Mouse (Mus musculus) lung, postnatal 25 days (tissue): Measurements from ENCODE around the gene Fam161b.
"Not testable (repeated sequence)": the region's sequence is repeated elsewhere in the genome, so short reads cannot be mapped to it uniquely, and the experiment has no call there.

Experiments
- DNase-seq: peaks from one replicate; pipeline ENCODE4 v3.0.0; 2022; ENCODE audit warnings: low spot score

Gene Fam161b

GRCm38 (mm10) chr12:84373831-84374481 lies 12.3 kb upstream of the Fam161b start:
- no peak for DNase-seq

- no peak for DNase-seq
These were observed 10.0 kb upstream of the Fam161b start for GRCm38 (mm10) chr12:84371647-84372046.

- DNase-seq, result no peak
These were observed 5.3 kb upstream of the Fam161b start for GRCm38 (mm10) chr12:84366971-84367370.

- DNase-seq, result no peak
These were observed 3.5 kb upstream of the Fam161b start for GRCm38 (mm10) chr12:84365137-84365536.

- no peak for DNase-seq
These were observed 2.7 kb upstream of the Fam161b start for GRCm38 (mm10) chr12:84364291-84364690.

- DNase-seq, result no peak
These were observed 1.2 kb upstream of the Fam161b start for GRCm38 (mm10) chr12:84362872-84363271.

- DNase-seq, result not testable (repeated sequence)
These were observed 2.9 kb downstream of the Fam161b start for GRCm38 (mm10) chr12:84358699-84359098.

- DNase-seq, result peak; percentile 8
These were observed 14.4 kb downstream of the Fam161b start for GRCm38 (mm10) chr12:84347192-84347591.

GRCm38 (mm10) chr12:84336963-84337625 lies 24.5 kb downstream of the Fam161b start:
- no peak for DNase-seq

GRCm38 (mm10) chr12:84327111-84327512 lies 34.5 kb downstream of the Fam161b start:
- DNase-seq, result peak; percentile 24

- peak; percentile 87 for DNase-seq
These were observed 44.7 kb downstream of the Fam161b start, which contains the start of gene Zfp410 for GRCm38 (mm10) chr12:84316721-84317621. Zfp410 (plus strand) TSS chr12:84316852.

GRCm38 (mm10) chr12:84316006-84316405 lies 45.6 kb downstream of the Fam161b start:
- peak; percentile 14 for DNase-seq

- DNase-seq, result peak; percentile 13
These were observed 50.3 kb downstream of the Fam161b start for GRCm38 (mm10) chr12:84311306-84311705.

- no peak for DNase-seq
These were observed 57.1 kb downstream of the Fam161b start for GRCm38 (mm10) chr12:84304554-84304953.

- DNase-seq, result no peak
These were observed 57.5 kb downstream of the Fam161b start for GRCm38 (mm10) chr12:84304101-84304500.

- no peak for DNase-seq
These were observed 62.4 kb downstream of the Fam161b start for GRCm38 (mm10) chr12:84299265-84299664.

GRCm38 (mm10) chr12:84297851-84298250 lies 63.8 kb downstream of the Fam161b start:
- DNase-seq, result no peak
